Mouse (Mus musculus) common myeloid progenitor, adult 5-6 weeks (primary cell): ENCODE results near the gene Socs1. TPM values are rescaled to one million over a fixed set of nuclear protein-coding genes. Genes with fewer than 3 reads are reported as not detected.
A peak's percentile ranks its signal among the peaks of the same experiment; 100 is the strongest.

Experiments used
- ATAC-seq: replicated peaks from 2 replicates; pipeline ENCODE4 v1.8.0; 2016; ENCODE audit warnings: low read depth, mild to moderate bottlenecking, moderate TSS enrichment, inconsistent platforms; ENCODE audit not compliant: poor library complexity, severe bottlenecking
- total RNA-seq: library from RNA; stranded (forward); fragments of 200-1000, 187-1606 nt; gene quantifications from 2 replicates; pipeline ENCODE4 v1.2.3, GENCODE M21; 2017

Socs1 gene
- total RNA-seq, 1 experiment from 2014 or later: 0.59 TPM

- ATAC-seq: no peak
These were observed 2.3 kb upstream of the Socs1 start for GRCm38 (mm10) chr16:10787548-10788058.

- ATAC-seq: no peak
These were observed 1.6 kb upstream of the Socs1 start for GRCm38 (mm10) chr16:10786782-10787547.

- peak; percentile 61 for ATAC-seq
These were observed 952 bp upstream of the Socs1 start for GRCm38 (mm10) chr16:10786288-10786687.

- ATAC-seq: peak; percentile 46
These were observed 454 bp downstream of the Socs1 start for GRCm38 (mm10) chr16:10784793-10785370.

GRCm38 (mm10) chr16:10783883-10784792 lies 1.2 kb downstream of the Socs1 start:
- ATAC-seq: no peak

- no peak for ATAC-seq
These were observed 1.9 kb downstream of the Socs1 start for GRCm38 (mm10) chr16:10783451-10783850.

- ATAC-seq: peak; percentile 12; the same call in 1 of the 2 replicates
These were observed 2.2 kb downstream of the Socs1 start for GRCm38 (mm10) chr16:10783152-10783434.

GRCm38 (mm10) chr16:10782377-10783151 lies 2.8 kb downstream of the Socs1 start:
- no peak for ATAC-seq

GRCm38 (mm10) chr16:10781862-10782371 lies 3.4 kb downstream of the Socs1 start:
- no peak for ATAC-seq

GRCm38 (mm10) chr16:10780631-10781120 lies 4.7 kb downstream of the Socs1 start:
- ATAC-seq: no peak

GRCm38 (mm10) chr16:10777579-10778160 lies 7.7 kb downstream of the Socs1 start:
- no peak for ATAC-seq

- no peak for ATAC-seq
These were observed 9.0 kb downstream of the Socs1 start for GRCm38 (mm10) chr16:10776322-10776721.

- ATAC-seq: peak; percentile 13; the same call in 1 of the 2 replicates
These were observed 10.6 kb downstream of the Socs1 start for GRCm38 (mm10) chr16:10774726-10775125.

- no peak for ATAC-seq
These were observed 11.8 kb downstream of the Socs1 start for GRCm38 (mm10) chr16:10773543-10773942.

- ATAC-seq: peak; percentile 69
These were observed 13.4 kb downstream of the Socs1 start for GRCm38 (mm10) chr16:10771769-10772510.

GRCm38 (mm10) chr16:10770531-10771325 lies 14.6 kb downstream of the Socs1 start:
- no peak for ATAC-seq

GRCm38 (mm10) chr16:10769661-10770060 lies 15.7 kb downstream of the Socs1 start:
- peak; percentile 36 for ATAC-seq

GRCm38 (mm10) chr16:10768821-10769220 lies 16.5 kb downstream of the Socs1 start:
- peak; percentile 59 for ATAC-seq
